Mouse (Mus musculus) limb, embryonic 13.5 days (tissue): ENCODE measurements around the gene Scin. TPM values are rescaled to one million over a fixed set of nuclear protein-coding genes. Genes with fewer than 3 reads are reported as not detected.

Source experiments
- ATAC-seq: fragments of 200-750 bp; cut with Nextera tagmentation; 2 replicates; pipeline ENCODE4 v1.8.0; 2017; ENCODE audit warnings: low read depth, moderate number of reproducible peaks, moderate TSS enrichment; ENCODE audit not compliant: low FRiP score
- H3K27ac ChIP-seq: fragments of 300-500 bp; sonication (generic); 2 replicates; pipeline ENCODE4 v1.5.1; 2015; ENCODE audit warnings: inconsistent platforms, mild to moderate bottlenecking, moderate library complexity
- H3K27me3 ChIP-seq: fragments of 300-500 bp; sonication (generic); 2 replicates; pipeline ENCODE4 v1.6.1; 2015; ENCODE audit warnings: mild to moderate bottlenecking, inconsistent platforms
- H3K36me3 ChIP-seq: fragments of 300-500 bp; sonication (generic); 2 replicates; pipeline ENCODE4 v1.6.1; 2015; ENCODE audit warnings: inconsistent platforms, mild to moderate bottlenecking, moderate library complexity
- H3K4me1 ChIP-seq: fragments of 300-500 bp; sonication (generic); 2 replicates; pipeline ENCODE4 v1.6.1; 2015; ENCODE audit warnings: inconsistent platforms
- H3K4me2 ChIP-seq: fragments of 300-500 bp; sonication (generic); replicated peaks from 2 replicates; pipeline ENCODE4 v1.6.1; 2015; ENCODE audit warnings: inconsistent platforms, mild to moderate bottlenecking, moderate library complexity
- H3K4me3 ChIP-seq: fragments of 300-500 bp; sonication (generic); 2 replicates; pipeline ENCODE4 v1.5.1; 2015; ENCODE audit warnings: moderate library complexity, mild to moderate bottlenecking, inconsistent platforms
- H3K9ac ChIP-seq: fragments of 300-500 bp; sonication (generic); 2 replicates; pipeline ENCODE4 v1.6.1; 2015; ENCODE audit warnings: mild to moderate bottlenecking, inconsistent platforms
- H3K9me3 ChIP-seq: fragments of 300-500 bp; sonication (generic); 2 replicates; pipeline ENCODE4 v1.6.1; 2016; ENCODE audit warnings: inconsistent platforms
- WGBS: fragments of 180-500 bp; shearing (Covaris S2); methylation state at CpG from one replicate; pipeline ENCODE4 v1.1.7; 2015; 5-methylcytosine and 5-hydroxymethylcytosine counted together
- polyA plus RNA-seq: library from polyadenylated mRNA; unstranded; fragments of >200 nt; fragmentation: Nextera tagmentation; extraction: Ambion mirVana; gene quantifications from 2 replicates; pipeline ENCODE4 v1.2.1, GENCODE M21; 2015

Scin gene
- polyA plus RNA-seq, 1 experiment from 2014 or later: 12.3 TPM

DNA sequence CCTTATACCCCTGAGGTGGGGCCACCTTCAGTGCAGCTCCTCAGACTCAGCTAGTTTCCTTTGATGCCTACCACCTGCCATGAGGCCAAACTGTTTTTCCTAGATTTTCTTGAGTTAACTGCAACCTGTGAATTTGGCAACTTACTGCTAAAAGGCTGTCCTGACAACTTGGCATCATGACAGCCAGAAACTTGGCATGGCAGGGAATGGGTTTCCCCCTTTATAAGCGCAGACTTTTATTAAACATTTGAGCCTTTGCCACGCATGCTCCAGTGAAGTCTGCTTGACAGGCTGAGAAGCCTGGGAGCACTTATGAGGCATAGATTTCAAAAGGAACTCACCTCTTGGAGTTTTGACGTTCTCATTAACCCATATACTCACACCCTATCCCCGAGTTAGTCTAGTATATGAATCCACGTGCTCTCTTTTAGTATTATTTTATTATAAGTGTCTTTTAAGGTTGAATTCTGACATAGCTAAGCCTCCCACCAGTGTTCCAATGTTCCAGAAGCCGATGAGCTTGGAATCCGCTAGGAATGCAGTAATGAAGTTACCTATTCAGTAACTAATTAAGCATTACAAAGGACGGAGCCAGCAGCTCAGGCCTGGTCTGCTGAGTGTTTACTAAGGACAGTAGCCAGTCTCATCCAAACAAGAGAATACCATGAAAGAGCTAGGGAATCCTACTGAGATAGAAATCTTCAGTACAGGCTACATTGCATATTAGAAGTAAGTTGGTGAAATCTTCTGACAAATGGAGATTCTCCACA lies 90.0 kb downstream of the Scin start:
- no peaks in the 10 kb centered on the region for H3K27me3 ChIP-seq
- no peak for ATAC-seq
- no peaks in the 10 kb centered on the region for H3K9me3 ChIP-seq
- H3K9ac ChIP-seq: no peak overlapping the region
- no peak overlapping the region for H3K27ac ChIP-seq
- no peaks in the 10 kb centered on the region for H3K4me1 ChIP-seq
- H3K4me2 ChIP-seq: no peak overlapping the region
- H3K4me3 ChIP-seq: no peak overlapping the region
- H3K36me3 ChIP-seq: no peaks in the 10 kb centered on the region
- 82% methylated on average over 8 of the region's 8 CpGs for WGBS

DNA sequence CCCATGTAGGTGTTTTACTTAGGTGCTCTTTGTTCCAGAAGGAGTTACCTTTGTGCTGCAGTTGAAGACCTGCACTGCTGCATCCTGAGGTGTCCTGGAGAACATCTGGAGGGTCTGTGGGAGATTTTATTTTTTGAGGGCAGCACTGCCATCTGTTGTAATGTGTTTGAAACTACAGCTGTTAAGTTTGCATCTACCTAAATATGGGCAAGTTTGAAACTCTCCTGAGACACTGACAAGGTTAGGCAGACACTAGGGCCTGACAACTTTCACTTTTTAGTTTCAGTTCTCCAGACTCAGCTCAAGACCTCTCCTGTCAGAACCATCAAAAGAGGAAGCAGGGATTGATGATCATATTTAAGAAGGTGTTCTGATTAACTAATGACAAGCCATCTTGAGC lies 94.0 kb downstream of the Scin start:
- Histone ChIP-seq H3K27me3 (no peaks in the 10 kb centered on the region), H3K4me1 (peaks cover 11% of the 10 kb centered on the region; the same call in 1 of the 2 replicates), H3K27ac (no peak overlapping the region)

GRCm38 (mm10) chr12:40037876-40038463 lies 96.1 kb downstream of the Scin start, which contains the start of gene Arl4a:
TSS of gene Arl4a (minus strand) at chr12:40038025.
- WGBS: under 1% methylated on average over 67 of the region's 68 CpGs
- no peaks in the 10 kb centered on the region for H3K9me3 ChIP-seq
- ATAC-seq: peak; percentile 87
- peaks cover 11% of the 10 kb centered on the region for H3K4me1 ChIP-seq
- H3K27ac ChIP-seq: peak within 1 kb of the TSS; percentile 92
- peak within 1 kb of the TSS; percentile 78 for H3K9ac ChIP-seq
- peak within 1 kb of the TSS; percentile 82 for H3K4me2 ChIP-seq
- H3K36me3 ChIP-seq: no peaks in the 10 kb centered on the region
- H3K4me3 ChIP-seq: peak within 1 kb of the TSS; percentile 80
- no peaks in the 10 kb centered on the region for H3K27me3 ChIP-seq

More for the DNA sequence above, 94.0 kb downstream of the Scin start:
- no peak for ATAC-seq
- H3K36me3 ChIP-seq: no peaks in the 10 kb centered on the region
- no peak overlapping the region for H3K9ac ChIP-seq
- H3K9me3 ChIP-seq: no peaks in the 10 kb centered on the region
- H3K4me2 ChIP-seq: no peak overlapping the region
- no peak overlapping the region for H3K4me3 ChIP-seq

DNA sequence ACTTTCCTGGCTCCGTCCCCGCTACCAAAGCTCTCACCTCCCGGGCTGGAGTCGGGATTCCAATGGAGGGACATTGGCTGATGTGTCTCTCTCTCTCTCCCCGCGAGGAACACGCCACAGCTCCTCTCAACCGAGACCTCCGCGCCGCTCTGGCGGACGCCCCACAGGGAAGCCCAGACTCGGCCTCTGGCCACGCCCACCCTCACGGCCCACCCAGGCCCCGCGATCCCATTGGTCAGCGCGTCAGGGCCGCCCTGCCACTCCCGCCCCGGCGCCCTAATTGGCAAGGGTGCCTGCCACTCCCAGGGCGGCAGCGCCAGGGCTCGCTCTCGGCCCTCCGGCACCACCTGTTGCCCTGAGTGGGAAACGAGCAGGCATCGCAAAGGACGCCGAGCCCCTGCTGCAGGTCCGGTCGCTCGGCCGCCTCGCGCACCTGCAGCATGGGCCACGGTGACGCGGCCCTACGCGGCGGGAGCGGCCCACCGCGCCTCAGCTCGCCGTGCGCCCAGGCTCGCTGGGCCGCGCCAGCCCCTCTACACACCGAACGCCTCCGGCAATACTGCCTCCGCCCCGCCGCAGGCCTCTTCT lies 96.7 kb downstream of the Scin start:
- H3K27ac ChIP-seq: peak overlapping the region; percentile 92
- H3K9ac ChIP-seq: peak overlapping the region; percentile 78
- no peaks in the 10 kb centered on the region for H3K36me3 ChIP-seq
- peaks cover 11% of the 10 kb centered on the region for H3K4me1 ChIP-seq
- H3K4me3 ChIP-seq: peak overlapping the region; percentile 80
- H3K9me3 ChIP-seq: no peaks in the 10 kb centered on the region
- ATAC-seq: peak; percentile 98
- WGBS: under 1% methylated on average over 60 of the region's 60 CpGs
- H3K4me2 ChIP-seq: peak overlapping the region; percentile 82
- H3K27me3 ChIP-seq: no peaks in the 10 kb centered on the region

DNA sequence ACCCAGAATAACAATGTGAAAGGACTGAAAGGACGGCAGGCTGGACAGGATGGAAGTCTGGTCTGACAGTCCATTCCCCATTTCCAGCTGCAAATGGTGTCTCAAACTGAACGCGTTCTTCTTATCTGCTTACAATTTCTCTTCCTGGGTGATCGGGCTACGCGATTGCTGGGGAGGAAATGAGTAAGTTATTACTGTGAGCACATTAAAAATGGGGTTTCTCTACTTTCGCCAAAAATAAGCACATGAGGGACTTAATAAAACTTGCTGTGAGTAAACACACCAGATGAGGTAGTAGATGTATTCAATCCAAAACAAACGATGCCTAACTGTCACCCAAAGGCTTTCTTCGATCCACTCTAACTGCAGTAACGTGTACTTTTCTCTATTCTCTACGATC lies 97.4 kb downstream of the Scin start:
- Histone ChIP-seq H3K4me2 (peak overlapping the region; percentile 82), H3K4me3 (peak overlapping the region; percentile 80), H3K36me3 (no peaks in the 10 kb centered on the region), H3K4me1 (peaks cover 11% of the 10 kb centered on the region), H3K9ac (peak overlapping the region; percentile 73), H3K27ac (peak overlapping the region; percentile 79), H3K27me3 (no peaks in the 10 kb centered on the region), H3K9me3 (no peaks in the 10 kb centered on the region)
- WGBS: 4% methylated on average over 11 of the region's 11 CpGs
- ATAC-seq: no peak

- Histone ChIP-seq H3K9ac (no peak overlapping the region), H3K27me3 (no peaks in the 10 kb centered on the region), H3K9me3 (no peaks in the 10 kb centered on the region), H3K27ac (no peak overlapping the region), H3K36me3 (no peaks in the 10 kb centered on the region), H3K4me1 (peaks cover 11% of the 10 kb centered on the region), H3K4me2 (peak overlapping the region; percentile 82), H3K4me3 (peak overlapping the region; percentile 80)
- 87% methylated on average over 4 of the region's 4 CpGs for WGBS
- ATAC-seq: no peak
Measured at GRCm38 (mm10) chr12:40035506-40035905, 98.5 kb downstream of the Scin start.

GRCm38 (mm10) chr12:40029201-40029600 lies 104.8 kb downstream of the Scin start:
- WGBS: 75% methylated on average over 4 of the region's 4 CpGs
- Histone ChIP-seq H3K27ac (no peak overlapping the region), H3K4me3 (no peak overlapping the region), H3K36me3 (no peaks in the 10 kb centered on the region), H3K9ac (no peak overlapping the region), H3K27me3 (no peaks in the 10 kb centered on the region), H3K9me3 (no peaks in the 10 kb centered on the region), H3K4me1 (no peaks in the 10 kb centered on the region), H3K4me2 (no peak overlapping the region)
- no peak for ATAC-seq

DNA sequence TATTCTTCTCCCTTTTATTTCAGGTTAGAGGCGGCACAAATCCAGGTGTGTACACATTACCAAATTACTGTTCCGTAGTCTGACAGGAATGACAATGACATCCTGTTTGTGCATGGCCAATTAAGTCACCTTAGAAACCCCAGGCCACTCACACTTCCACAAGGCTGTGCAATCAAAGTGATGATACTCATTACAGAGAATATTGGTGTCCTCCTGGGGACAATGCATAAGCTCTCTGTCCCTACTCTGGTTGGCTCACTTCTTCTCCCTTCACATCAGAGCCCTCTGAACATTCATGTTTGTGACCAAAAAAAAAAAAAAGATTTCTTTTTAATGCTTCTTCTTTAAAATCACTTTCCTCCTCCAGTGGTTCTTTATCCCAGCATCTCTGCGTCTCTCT lies 106.2 kb downstream of the Scin start:
- Histone ChIP-seq H3K36me3 (no peaks in the 10 kb centered on the region), H3K4me1 (no peaks in the 10 kb centered on the region), H3K4me3 (no peak overlapping the region), H3K9me3 (no peaks in the 10 kb centered on the region), H3K27ac (no peak overlapping the region), H3K9ac (no peak overlapping the region), H3K4me2 (no peak overlapping the region), H3K27me3 (no peaks in the 10 kb centered on the region)
- ATAC-seq: no peak
- 86% methylated on average over 3 of the region's 3 CpGs for WGBS

GRCm38 (mm10) chr12:40027444-40027843 lies 106.6 kb downstream of the Scin start:
- no peaks in the 10 kb centered on the region for H3K9me3 ChIP-seq
- H3K27ac ChIP-seq: no peak overlapping the region
- ATAC-seq: no peak
- H3K4me2 ChIP-seq: no peak overlapping the region
- WGBS: 89% methylated on average over 3 of the region's 3 CpGs
- H3K9ac ChIP-seq: no peak overlapping the region
- no peaks in the 10 kb centered on the region for H3K27me3 ChIP-seq
- H3K4me3 ChIP-seq: no peak overlapping the region
- H3K4me1 ChIP-seq: no peaks in the 10 kb centered on the region
- no peaks in the 10 kb centered on the region for H3K36me3 ChIP-seq

GRCm38 (mm10) chr12:40023918-40024317 lies 110.1 kb downstream of the Scin start:
- Histone ChIP-seq H3K9ac (no peak overlapping the region), H3K4me1 (no peaks in the 10 kb centered on the region), H3K4me3 (no peak overlapping the region), H3K27ac (no peak overlapping the region), H3K4me2 (no peak overlapping the region), H3K36me3 (no peaks in the 10 kb centered on the region), H3K27me3 (no peaks in the 10 kb centered on the region), H3K9me3 (no peaks in the 10 kb centered on the region)
- 72% methylated on average over 2 of the region's 2 CpGs for WGBS
- ATAC-seq: no peak

- 82% methylated on average over 3 of the region's 3 CpGs for WGBS
- no peak overlapping the region for H3K27ac ChIP-seq
- H3K4me2 ChIP-seq: no peak overlapping the region
- H3K36me3 ChIP-seq: no peaks in the 10 kb centered on the region
- H3K9ac ChIP-seq: no peak overlapping the region
- H3K27me3 ChIP-seq: no peaks in the 10 kb centered on the region
- H3K9me3 ChIP-seq: no peaks in the 10 kb centered on the region
- no peak for ATAC-seq
- H3K4me3 ChIP-seq: no peak overlapping the region
- no peaks in the 10 kb centered on the region for H3K4me1 ChIP-seq
Measured at GRCm38 (mm10) chr12:40023014-40023642, 110.9 kb downstream of the Scin start.

DNA sequence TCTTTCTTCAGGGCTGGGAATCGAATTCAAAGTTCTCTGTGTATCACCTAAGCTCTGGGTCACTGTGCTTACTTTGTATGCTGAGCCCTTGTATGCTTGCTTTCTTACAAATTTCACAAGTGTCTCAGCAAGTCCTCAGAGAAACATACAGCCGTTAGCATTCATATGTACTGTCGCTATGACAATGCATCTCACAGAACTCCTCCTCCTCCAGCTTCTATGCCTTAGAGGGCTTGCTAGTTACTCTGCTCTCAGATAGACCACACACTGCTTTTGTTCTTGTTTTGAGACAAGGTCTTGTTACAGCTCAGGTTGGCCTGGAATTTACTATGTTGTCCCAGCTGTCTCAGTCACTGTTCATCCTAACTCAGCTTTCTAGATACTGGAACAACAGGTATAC lies 111.7 kb downstream of the Scin start:
- ATAC-seq: no peak
- Histone ChIP-seq H3K27ac (no peak overlapping the region), H3K9me3 (no peaks in the 10 kb centered on the region), H3K9ac (no peak overlapping the region), H3K4me1 (no peaks in the 10 kb centered on the region), H3K27me3 (no peaks in the 10 kb centered on the region), H3K36me3 (no peaks in the 10 kb centered on the region), H3K4me3 (no peak overlapping the region), H3K4me2 (no peak overlapping the region)
- 81% methylated on average over 3 of the region's 3 CpGs for WGBS
